Mouse (Mus musculus) limb, embryonic 14.5 days (tissue): ENCODE data around the gene Sapcd1. TPM values are rescaled to one million over a fixed set of nuclear protein-coding genes. Genes with fewer than 3 reads are reported as not detected.
"Not testable (repeated sequence)": the region's sequence is repeated elsewhere in the genome, so short reads cannot be mapped to it uniquely, and the experiment has no call there.

Experiments
- ATAC-seq: fragments of 200-750 bp; cut with Nextera tagmentation; 2 replicates; pipeline ENCODE4 v1.8.0; 2017; ENCODE audit warnings: low read depth, moderate number of reproducible peaks, moderate TSS enrichment; ENCODE audit not compliant: low FRiP score
- DNase-seq: peaks from one replicate; pipeline ENCODE4 v3.0.0-alpha.2; 2015; ENCODE audit warnings: low spot score
- H3K27ac ChIP-seq: fragments of 300-500 bp; sonication (generic); replicated peaks from 2 replicates; pipeline ENCODE4 v1.5.1; 2014; ENCODE audit warnings: low read depth, mild to moderate bottlenecking, low read length, moderate library complexity, mixed read lengths
- H3K27me3 ChIP-seq: fragments of 300-500 bp; sonication (generic); 2 replicates; pipeline ENCODE4 v1.6.1; 2014; ENCODE audit warnings: low read length, mixed read lengths; ENCODE audit not compliant: control insufficient read depth, insufficient read depth
- H3K36me3 ChIP-seq: fragments of 300-500 bp; sonication (generic); 2 replicates; pipeline ENCODE4 v1.6.1; 2014; ENCODE audit warnings: mild to moderate bottlenecking, low read length, moderate library complexity, mixed read lengths; ENCODE audit not compliant: control insufficient read depth, insufficient read depth
- H3K4me1 ChIP-seq: fragments of 300-500 bp; sonication (generic); 2 replicates; pipeline ENCODE4 v1.6.1; 2014; ENCODE audit warnings: antibody characterized with exemption, low read length, mixed read lengths; ENCODE audit not compliant: control insufficient read depth, insufficient read depth
- H3K4me2 ChIP-seq: fragments of 300-500 bp; sonication (generic); replicated peaks from 2 replicates; pipeline ENCODE4 v1.6.1; 2014; ENCODE audit warnings: low read depth, mild to moderate bottlenecking, low read length, moderate library complexity; ENCODE audit not compliant: severe bottlenecking
- H3K4me3 ChIP-seq: fragments of 300-500 bp; sonication (generic); replicated peaks from 2 replicates; pipeline ENCODE4 v1.5.1; 2014; ENCODE audit warnings: low read length
- H3K9ac ChIP-seq: fragments of 300-500 bp; sonication (generic); 2 replicates; pipeline ENCODE4 v1.6.1; 2014; ENCODE audit warnings: mild to moderate bottlenecking, low read depth, low read length, moderate library complexity; ENCODE audit not compliant: severe bottlenecking
- H3K9me3 ChIP-seq: fragments of 300-500 bp; sonication (generic); 2 replicates; pipeline ENCODE4 v1.6.1; 2016; ENCODE audit warnings: low read length; ENCODE audit not compliant: control insufficient read depth
- POLR2A ChIP-seq: fragments of 200-500 bp; IDR thresholded peaks from 2 replicates; pipeline ENCODE4 v1.8.0; 2012; ENCODE audit warnings: inconsistent platforms, mild to moderate bottlenecking, moderate library complexity, borderline replicate concordance; ENCODE audit not compliant: insufficient read depth, insufficient read length; ENCODE audit errors: extremely low read depth
- WGBS: fragments of 180-500 bp; shearing (Covaris S2); extraction: QIAGEN DNeasy Blood & Tissue Kit; methylation state at CpG from one replicate; pipeline ENCODE4 v1.1.7; 2014; 5-methylcytosine and 5-hydroxymethylcytosine counted together
- polyA plus RNA-seq, 2 experiments: library from polyadenylated mRNA; depleted of rRNA in 1 of 2; stranded (reverse) in 1 of 2; unstranded in 1 of 2; fragments of >200 nt; fragmentation: Nextera tagmentation in 1 of 2; extraction: Ambion mirVana in 1 of 2; gene quantifications; 2 replicates each; pipeline versions ENCODE4 v1.2.1 to v1.2.3; 2012 to 2014

The Sapcd1 gene
- polyA plus RNA-seq, 2 experiments = 12.0 to 13.7 TPM

GRCm38 (mm10) chr17:35007387-35007991 lies 20.3 kb downstream of the Sapcd1 start:
- no peak for TF ChIP-seq POLR2A
- ATAC-seq = no peak
- Histone ChIP-seq H3K4me3 (no peak overlapping the region), H3K27ac (no peak overlapping the region), H3K9me3 (no peaks in the 10 kb centered on the region), H3K36me3 (peaks cover 82% of the 10 kb centered on the region), H3K9ac (no peak overlapping the region), H3K4me2 (no peak overlapping the region), H3K27me3 (no peaks in the 10 kb centered on the region), H3K4me1 (peaks cover 6% of the 10 kb centered on the region)
- no peak for DNase-seq
- WGBS = 95% methylated on average over 7 of the region's 7 CpGs

- Histone ChIP-seq H3K36me3 (peaks cover 66% of the 10 kb centered on the region), H3K4me1 (peaks cover 11% of the 10 kb centered on the region)
- H3K9ac ChIP-seq, H3K27ac ChIP-seq, ATAC-seq, H3K9me3 ChIP-seq, H3K4me3 ChIP-seq, DNase-seq, H3K4me2 ChIP-seq, H3K27me3 ChIP-seq: not testable (repeated sequence)
- WGBS = 94% methylated on average over 4 of the region's 5 CpGs
Measured at GRCm38 (mm10) chr17:35005902-35006301, 21.9 kb downstream of the Sapcd1 start.

GRCm38 (mm10) chr17:35005158-35005557 lies 22.7 kb downstream of the Sapcd1 start:
- Histone ChIP-seq H3K27ac (no peak overlapping the region), H3K9ac (no peak overlapping the region), H3K9me3 (no peaks in the 10 kb centered on the region), H3K4me1 (peaks cover 11% of the 10 kb centered on the region), H3K36me3 (peaks cover 58% of the 10 kb centered on the region), H3K4me3 (no peak overlapping the region), H3K27me3 (no peaks in the 10 kb centered on the region), H3K4me2 (no peak overlapping the region)
- ATAC-seq = no peak
- DNase-seq = no peak
- WGBS = 93% methylated on average over 10 of the region's 10 CpGs
- no peak for TF ChIP-seq POLR2A

- Histone ChIP-seq H3K4me3 (no peak overlapping the region), H3K36me3 (peaks cover 51% of the 10 kb centered on the region), H3K27me3 (no peaks in the 10 kb centered on the region), H3K4me1 (peaks cover 16% of the 10 kb centered on the region), H3K4me2 (no peak overlapping the region), H3K9me3 (no peaks in the 10 kb centered on the region), H3K9ac (no peak overlapping the region), H3K27ac (no peak overlapping the region)
- WGBS = 95% methylated on average over 17 of the region's 17 CpGs
- TF ChIP-seq POLR2A = no peak
- ATAC-seq = no peak
- DNase-seq = no peak
Measured at GRCm38 (mm10) chr17:35004075-35004717, 23.6 kb downstream of the Sapcd1 start.

- Histone ChIP-seq H3K27ac (no peak overlapping the region), H3K4me1 (peaks cover 16% of the 10 kb centered on the region), H3K9me3 (no peaks in the 10 kb centered on the region), H3K4me2 (peak overlapping the region; percentile 88), H3K9ac (peak overlapping the region; percentile 78), H3K4me3 (peak overlapping the region; percentile 91), H3K27me3 (no peaks in the 10 kb centered on the region), H3K36me3 (peaks cover 43% of the 10 kb centered on the region)
- no peak for DNase-seq
- no peak for TF ChIP-seq POLR2A
- WGBS = 64% methylated on average over 9 of the region's 9 CpGs
- ATAC-seq = no peak
Measured at GRCm38 (mm10) chr17:35003022-35003838, 24.6 kb downstream of the Sapcd1 start.
